Mouse (Mus musculus) E14TG2a.4 (cell line): ENCODE data around the gene Slc6a6.

Experiments
- CTCF ChIP-seq: conservative IDR thresholded peaks from 2 replicates; pipeline ENCODE4 v1.5.1; 2014; ENCODE audit warnings: low read length
- NANOG ChIP-seq: IDR thresholded peaks from 2 replicates; pipeline ENCODE4 v1.6.1; 2014; ENCODE audit warnings: borderline replicate concordance, low read length, mixed read lengths
- POU5F1 ChIP-seq: IDR thresholded peaks from 2 replicates; pipeline ENCODE4 v1.6.1; 2014; ENCODE audit warnings: low read length, borderline replicate concordance

DNA sequence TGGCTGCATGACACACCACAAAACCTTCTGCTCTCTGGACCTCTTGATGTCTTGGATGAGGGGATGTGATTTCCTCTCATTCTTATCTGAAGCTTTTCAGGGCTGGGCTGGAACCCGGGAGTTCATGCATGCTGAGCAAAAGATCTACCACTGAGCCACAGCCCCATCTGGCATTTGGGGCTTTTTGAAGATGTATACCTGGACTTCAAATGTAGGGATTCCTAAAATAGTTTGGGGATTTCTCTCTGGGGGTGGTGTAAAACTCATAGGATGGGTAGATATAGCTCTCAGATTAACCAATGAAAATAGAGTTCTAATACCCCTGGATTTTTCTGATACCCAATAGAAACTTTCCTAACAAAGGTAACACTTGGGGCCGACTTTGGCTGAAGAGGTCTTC lies 49.4 kb upstream of the Slc6a6 start:
- no peak for TF ChIP-seq NANOG
- no peak for TF ChIP-seq CTCF
- TF ChIP-seq POU5F1: no peak
